Mouse (Mus musculus) kidney, adult 2 months (tissue): ENCODE data around the gene Vezt. TPM values are rescaled to one million over a fixed set of nuclear protein-coding genes. Genes with fewer than 3 reads are reported as not detected.

ENCODE experiments used
- DNase-seq: peaks from one replicate; pipeline ENCODE4 v3.0.0; 2021
- H3K27ac ChIP-seq: fragments of 200-500 bp; 2 replicates; pipeline ENCODE4 v1.5.1; 2012; ENCODE audit warnings: low read depth, low read length, control low read depth, inconsistent platforms; ENCODE audit not compliant: insufficient read depth
- H3K27me3 ChIP-seq: fragments of 200-500 bp; replicated peaks from 2 replicates; pipeline ENCODE4 v1.6.1; 2012; ENCODE audit warnings: mild to moderate bottlenecking, moderate library complexity, low read length, inconsistent platforms; ENCODE audit not compliant: control insufficient read depth, insufficient read depth
- H3K36me3 ChIP-seq: fragments of 200-500 bp; 2 replicates; pipeline ENCODE4 v1.6.1; 2012; ENCODE audit warnings: mild to moderate bottlenecking, moderate library complexity, low read length, inconsistent platforms; ENCODE audit not compliant: control insufficient read depth, insufficient read depth
- H3K4me1 ChIP-seq: fragments of 200-500 bp; 2 replicates; pipeline ENCODE4 v1.6.1; 2011; ENCODE audit warnings: low read length; ENCODE audit not compliant: control insufficient read depth, insufficient read depth
- H3K4me3 ChIP-seq: fragments of 200-500 bp; 2 replicates; pipeline ENCODE4 v1.5.1; 2011; ENCODE audit warnings: mild to moderate bottlenecking, low read depth, low read length, control low read depth; ENCODE audit not compliant: insufficient read depth
- CTCF ChIP-seq: fragments of 200-500 bp; conservative IDR thresholded peaks from 2 replicates; pipeline ENCODE4 v1.5.1; 2011; ENCODE audit warnings: low read depth, mild to moderate bottlenecking, control low read depth, low read length, moderate library complexity, mixed read lengths; ENCODE audit not compliant: insufficient read depth, insufficient read length
- POLR2A ChIP-seq: fragments of 200-500 bp; IDR thresholded peaks from one replicate; pipeline ENCODE4 v1.6.1; 2011; ENCODE audit warnings: low read depth, low read length, control low read depth
- WGBS: fragments of 180-500 bp; shearing (Covaris S2); methylation state at CpG from one replicate; pipeline ENCODE4 v1.1.7; 2018; 5-methylcytosine and 5-hydroxymethylcytosine counted together
- polyA plus RNA-seq: library from polyadenylated mRNA; depleted of rRNA; stranded (reverse); fragments of >200 nt; gene quantifications from 2 replicates; pipeline ENCODE4 v1.2.3, GENCODE M21; 2012

Gene Vezt
- polyA plus RNA-seq, 1 experiment, result 12.2 TPM

GRCm38 (mm10) chr10:94021059-94021458, 14.6 kb downstream of the Vezt start:
- 70% methylated on average over 4 of the region's 4 CpGs for WGBS
- peaks cover 2% of the 10 kb centered on the region; the same call in 1 of the 2 replicates for H3K4me1 ChIP-seq

DNA sequence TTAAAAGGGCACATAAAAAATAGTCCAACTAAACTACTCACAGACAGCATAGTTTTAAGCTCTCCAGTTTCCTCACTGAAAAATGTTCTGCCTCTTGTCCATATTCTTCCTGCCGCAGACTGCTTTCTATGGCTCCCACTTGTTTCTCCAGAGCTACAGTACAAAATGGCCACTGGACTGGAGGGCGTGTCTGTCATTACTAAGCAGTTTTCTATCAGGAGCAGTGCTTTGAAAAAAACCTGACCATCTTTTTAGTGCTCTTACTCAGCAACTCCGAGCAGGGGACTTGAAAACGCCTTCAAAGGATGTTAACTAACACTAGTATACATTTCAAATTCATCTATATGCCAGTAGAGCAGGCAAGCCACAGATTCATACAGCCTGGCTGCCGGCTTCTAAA, 15.0 kb downstream of the Vezt start:
- Histone ChIP-seq H3K4me1 (peaks cover 2% of the 10 kb centered on the region; the same call in 1 of the 2 replicates), H3K4me3 (no peak overlapping the region), H3K27ac (no peak overlapping the region), H3K36me3 (no peaks in the 10 kb centered on the region), H3K27me3 (no peaks in the 10 kb centered on the region)
- WGBS, result 54% methylated on average over 5 of the region's 5 CpGs
- TF ChIP-seq CTCF (no peak), POLR2A (no peak)
- peak; percentile 56 for DNase-seq

More at GRCm38 (mm10) chr10:94021059-94021458, 14.6 kb downstream of the Vezt start:
- no peak overlapping the region for H3K27ac ChIP-seq
- DNase-seq, result no peak
- TF ChIP-seq CTCF (no peak), POLR2A (no peak)
- no peak overlapping the region for H3K4me3 ChIP-seq
- no peaks in the 10 kb centered on the region for H3K36me3 ChIP-seq
- no peaks in the 10 kb centered on the region for H3K27me3 ChIP-seq

- WGBS, result 71% methylated on average over 8 of the region's 8 CpGs
- no peak overlapping the region for H3K27ac ChIP-seq
Measured at GRCm38 (mm10) chr10:94017455-94017854, 18.2 kb downstream of the Vezt start.

GRCm38 (mm10) chr10:94014200-94014599, 21.4 kb downstream of the Vezt start:
- Histone ChIP-seq H3K4me1 (peaks cover 4% of the 10 kb centered on the region; the same call in 1 of the 2 replicates), H3K4me3 (no peak overlapping the region), H3K27ac (no peak overlapping the region), H3K27me3 (no peaks in the 10 kb centered on the region), H3K36me3 (no peaks in the 10 kb centered on the region)
- peak; percentile 48 for DNase-seq
- no peak for TF ChIP-seq CTCF
- no peak for TF ChIP-seq POLR2A
- 45% methylated on average over 4 of the region's 4 CpGs for WGBS

More at GRCm38 (mm10) chr10:94017455-94017854, 18.2 kb downstream of the Vezt start:
- H3K4me1 ChIP-seq, result peaks cover 2% of the 10 kb centered on the region; the same call in 1 of the 2 replicates
- TF ChIP-seq POLR2A (no peak), CTCF (no peak)
- H3K4me3 ChIP-seq, result no peak overlapping the region
- no peaks in the 10 kb centered on the region for H3K27me3 ChIP-seq
- no peaks in the 10 kb centered on the region for H3K36me3 ChIP-seq
- DNase-seq, result no peak

DNA sequence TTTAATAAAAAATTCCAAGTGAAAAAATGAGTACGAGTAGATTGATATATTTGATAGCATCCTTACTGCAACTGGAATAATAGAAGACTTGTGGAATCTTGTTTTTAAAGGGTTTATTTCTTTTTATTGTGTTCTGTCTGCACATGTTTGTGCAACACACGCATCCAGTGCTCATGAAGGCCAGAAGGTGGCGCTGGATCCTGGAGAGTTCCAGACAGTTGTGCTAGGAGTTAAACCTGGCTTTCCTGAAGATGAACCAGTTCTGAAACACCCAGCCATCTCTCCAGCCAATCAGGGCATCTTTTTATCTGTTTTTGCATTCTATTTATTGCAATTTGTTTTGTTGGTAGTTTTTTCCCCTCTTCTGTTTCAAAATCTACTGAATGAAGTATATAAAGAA, 22.4 kb downstream of the Vezt start:
- Histone ChIP-seq H3K36me3 (no peaks in the 10 kb centered on the region), H3K27me3 (no peaks in the 10 kb centered on the region), H3K4me3 (no peak overlapping the region), H3K4me1 (peaks cover 4% of the 10 kb centered on the region; the same call in 1 of the 2 replicates), H3K27ac (no peak overlapping the region)
- WGBS, result 53% methylated on average over 3 of the region's 3 CpGs
- DNase-seq, result peak; percentile 75
- TF ChIP-seq POLR2A (no peak), CTCF (peak; percentile 84)

DNA sequence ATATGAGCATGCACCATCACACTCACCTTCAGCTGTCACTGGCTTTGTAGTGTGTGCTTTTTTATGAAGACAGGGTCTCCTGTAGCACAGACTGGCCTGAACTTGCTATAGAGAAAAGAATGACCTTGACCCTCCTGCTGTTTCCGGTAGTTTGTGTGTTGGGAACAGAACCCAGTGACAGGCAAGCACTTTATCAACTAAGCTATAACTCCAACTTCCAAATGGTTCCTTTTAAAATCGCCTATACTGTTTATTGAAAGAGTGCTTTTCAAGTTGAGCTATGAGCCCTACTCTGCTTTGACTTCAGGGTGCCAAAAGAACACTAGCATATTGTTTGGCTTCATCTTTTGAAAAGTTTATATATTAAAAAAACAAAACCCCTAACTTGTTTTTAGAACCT, 24.6 kb downstream of the Vezt start:
- H3K4me3 ChIP-seq, result no peak overlapping the region
- whole genome bisulfite sequencing, result 40% methylated on average over 2 of the region's 2 CpGs
- H3K27ac ChIP-seq, result no peak overlapping the region
- H3K4me1 ChIP-seq, result peaks cover 4% of the 10 kb centered on the region; the same call in 1 of the 2 replicates
- DNase-seq, result no peak
- no peaks in the 10 kb centered on the region; the same call in 1 of the 2 replicates for H3K36me3 ChIP-seq
- TF ChIP-seq POLR2A (no peak), CTCF (no peak)
- no peaks in the 10 kb centered on the region for H3K27me3 ChIP-seq

- Histone ChIP-seq H3K27me3 (no peaks in the 10 kb centered on the region), H3K4me1 (peaks cover 4% of the 10 kb centered on the region; the same call in 1 of the 2 replicates), H3K4me3 (no peak overlapping the region), H3K36me3 (no peaks in the 10 kb centered on the region; the same call in 1 of the 2 replicates), H3K27ac (no peak overlapping the region)
- TF ChIP-seq POLR2A (no peak), CTCF (no peak)
- no peak for DNase-seq
- 70% methylated on average over 3 of the region's 3 CpGs for WGBS
Measured at GRCm38 (mm10) chr10:94009991-94010679, 25.5 kb downstream of the Vezt start.
